Mouse (Mus musculus) cerebellum, adult 2 months (tissue): ENCODE measurements around the gene Plekhg3. TPM values are rescaled to one million over a fixed set of nuclear protein-coding genes. Genes with fewer than 3 reads are reported as not detected.
A peak's percentile ranks its signal among the peaks of the same experiment; 100 is the strongest.

Experiments used
- DNase-seq, 2 experiments: peaks; one replicate each; pipeline ENCODE4 v3.0.0; 2021
- H3K27ac ChIP-seq: fragments of 200-500 bp; 2 replicates; pipeline ENCODE4 v1.5.1; 2012; ENCODE audit warnings: low read length, control low read depth, inconsistent platforms; ENCODE audit not compliant: insufficient read depth
- H3K27me3 ChIP-seq: fragments of 200-500 bp; 2 replicates; pipeline ENCODE4 v1.6.1; 2012; ENCODE audit warnings: inconsistent platforms, mild to moderate bottlenecking, low read length, moderate library complexity; ENCODE audit not compliant: control insufficient read depth, insufficient read depth
- H3K4me1 ChIP-seq: fragments of 200-500 bp; 2 replicates; pipeline ENCODE4 v1.6.1; 2011; ENCODE audit warnings: low read length; ENCODE audit not compliant: control insufficient read depth, insufficient read depth
- H3K4me3 ChIP-seq: fragments of 200-500 bp; replicated peaks from 2 replicates; pipeline ENCODE3; 2011; ENCODE audit warnings: mild to moderate bottlenecking, low read depth, low read length, control low read depth; ENCODE audit not compliant: insufficient read depth
- CTCF ChIP-seq: fragments of 200-500 bp; IDR thresholded peaks from 2 replicates; pipeline ENCODE4 v1.5.1; 2011; ENCODE audit warnings: low read depth, mild to moderate bottlenecking, control low read depth, low read length, moderate library complexity, borderline replicate concordance; ENCODE audit not compliant: insufficient read depth
- POLR2A ChIP-seq: fragments of 200-500 bp; IDR thresholded peaks from 2 replicates; pipeline ENCODE4 v1.6.1; 2011; ENCODE audit warnings: low read length, control low read depth, borderline replicate concordance; ENCODE audit not compliant: insufficient read depth
- whole genome bisulfite sequencing: fragments of 180-500 bp; shearing (Covaris S2); methylation state at CpG from one replicate; pipeline ENCODE4 v1.1.7; 2018; 5-methylcytosine and 5-hydroxymethylcytosine counted together
- polyA plus RNA-seq: library from polyadenylated mRNA; depleted of rRNA; stranded (reverse); fragments of >200 nt; gene quantifications from 2 replicates; pipeline ENCODE4 v1.2.3, GENCODE M21; 2012

Plekhg3 gene
- polyA plus RNA-seq, 1 experiment, result 34.4 TPM

- no peak for DNase-seq
- Histone ChIP-seq H3K27me3 (no peaks in the 10 kb centered on the region), H3K4me1 (peaks cover 58% of the 10 kb centered on the region), H3K27ac (no peak overlapping the region), H3K4me3 (no peak overlapping the region)
- TF ChIP-seq CTCF, result no peak
- no peak for TF ChIP-seq POLR2A
- WGBS, result 74% methylated on average over 6 of the region's 6 CpGs
Measured at GRCm38 (mm10) chr12:76593254-76593653, 62.6 kb downstream of the Plekhg3 start.

GRCm38 (mm10) chr12:76593839-76594322 is 63.2 kb downstream of the Plekhg3 start:
- H3K4me3 ChIP-seq, result no peak overlapping the region
- peaks cover 61% of the 10 kb centered on the region for H3K4me1 ChIP-seq
- DNase-seq, result peak; percentile 51 to 55
- TF ChIP-seq CTCF, result no peak
- TF ChIP-seq POLR2A, result no peak
- no peaks in the 10 kb centered on the region for H3K27me3 ChIP-seq
- no peak overlapping the region for H3K27ac ChIP-seq
- 18% methylated on average over 7 of the region's 7 CpGs for WGBS

- Histone ChIP-seq H3K4me1 (peaks cover 57% of the 10 kb centered on the region), H3K27ac (no peak overlapping the region), H3K4me3 (no peak overlapping the region), H3K27me3 (no peaks in the 10 kb centered on the region)
- TF ChIP-seq CTCF (no peak), POLR2A (no peak)
- no peak for DNase-seq
- WGBS, result 56% methylated on average over 3 of the region's 3 CpGs
Measured at GRCm38 (mm10) chr12:76594556-76594955, 63.9 kb downstream of the Plekhg3 start.

GRCm38 (mm10) chr12:76595830-76596229 is 65.1 kb downstream of the Plekhg3 start:
- Histone ChIP-seq H3K4me3 (no peak overlapping the region), H3K27ac (no peak overlapping the region), H3K4me1 (peaks cover 47% of the 10 kb centered on the region), H3K27me3 (no peaks in the 10 kb centered on the region)
- WGBS, result 63% methylated on average over 2 of the region's 2 CpGs
- no peak for TF ChIP-seq CTCF
- TF ChIP-seq POLR2A, result no peak
- DNase-seq, result no peak

GRCm38 (mm10) chr12:76596292-76597023 is 65.8 kb downstream of the Plekhg3 start:
- Histone ChIP-seq H3K27ac (no peak overlapping the region), H3K4me1 (peaks cover 41% of the 10 kb centered on the region), H3K27me3 (no peaks in the 10 kb centered on the region), H3K4me3 (no peak overlapping the region)
- DNase-seq, result peak; percentile 77 to 81
- WGBS, result 59% methylated on average over 15 of the region's 15 CpGs
- TF ChIP-seq POLR2A, result no peak
- peak; percentile 94 for TF ChIP-seq CTCF

- no peak for TF ChIP-seq POLR2A
- TF ChIP-seq CTCF, result 0 out of 2 replicates have a peak, but pooled peaks have one; percentile 3
- Histone ChIP-seq H3K4me1 (peaks cover 36% of the 10 kb centered on the region), H3K27me3 (no peaks in the 10 kb centered on the region), H3K27ac (no peak overlapping the region; the same call in 1 of the 2 replicates), H3K4me3 (no peak overlapping the region)
- DNase-seq, result peak; percentile 72 to 76
- 19% methylated on average over 15 of the region's 15 CpGs for WGBS
Measured at GRCm38 (mm10) chr12:76597577-76598100, 66.9 kb downstream of the Plekhg3 start.

GRCm38 (mm10) chr12:76598196-76598928 is 67.7 kb downstream of the Plekhg3 start:
- Histone ChIP-seq H3K4me1 (peaks cover 35% of the 10 kb centered on the region), H3K4me3 (no peak overlapping the region), H3K27me3 (no peaks in the 10 kb centered on the region), H3K27ac (peak overlapping the region; percentile 22; the same call in 1 of the 2 replicates)
- 57% methylated on average over 24 of the region's 24 CpGs for WGBS
- no peak for DNase-seq
- TF ChIP-seq CTCF, result no peak

GRCm38 (mm10) chr12:76603779-76604178 is 73.1 kb downstream of the Plekhg3 start:
- H3K27ac ChIP-seq, result no peak overlapping the region
- H3K4me1 ChIP-seq, result peaks cover 19% of the 10 kb centered on the region
- H3K27me3 ChIP-seq, result no peaks in the 10 kb centered on the region
- TF ChIP-seq CTCF (no peak), POLR2A (no peak)
- DNase-seq, result no peak
- WGBS, result 57% methylated on average over 9 of the region's 9 CpGs
- no peak overlapping the region for H3K4me3 ChIP-seq
